Mouse (Mus musculus) cortical plate, adult 2 months (tissue): ENCODE measurements around the gene 4930402F06Rik.

ENCODE experiments used
- CTCF ChIP-seq: fragments of 200-500 bp; IDR thresholded peaks from 2 replicates; pipeline ENCODE4 v1.5.1; 2011; ENCODE audit warnings: mild to moderate bottlenecking, control low read depth, low read length; ENCODE audit not compliant: insufficient read depth; ENCODE audit errors: extremely low read depth
- POLR2A ChIP-seq: fragments of 200-500 bp; IDR thresholded peaks from 2 replicates; pipeline ENCODE4 v1.6.1; 2011; ENCODE audit warnings: mild to moderate bottlenecking, low read length, control low read depth; ENCODE audit not compliant: insufficient read depth; ENCODE audit errors: extremely low read depth

DNA sequence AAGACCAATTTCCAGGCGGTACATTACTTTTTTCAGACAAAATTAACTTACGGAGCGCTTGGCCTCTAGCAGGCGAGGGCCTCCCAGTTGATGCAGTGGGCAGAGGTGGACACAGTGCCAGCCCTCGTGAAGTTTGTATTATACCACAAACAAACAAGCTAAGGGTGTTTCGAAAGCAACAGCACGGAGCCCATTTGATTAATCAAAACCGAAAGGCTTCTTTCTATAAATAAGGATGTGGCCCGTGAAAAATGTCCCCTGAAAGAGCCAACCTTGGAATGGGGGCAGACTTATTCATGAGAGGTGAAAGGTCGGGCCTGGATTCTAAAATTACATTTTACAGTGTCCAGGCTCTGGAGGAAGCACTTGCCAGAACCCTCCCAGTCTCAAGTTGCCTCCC, 59.6 kb downstream of the 4930402F06Rik start:
- TF ChIP-seq CTCF (no peak), POLR2A (no peak)
